Mouse (Mus musculus): ENCODE results near the gene Ttll11. TPM values are rescaled to one million over a fixed set of nuclear protein-coding genes. Genes with fewer than 3 reads are reported as not detected.

Ttll11 gene
- polyA plus RNA-seq, 1 experiment from 2014 or later = 3.8 TPM

DNA sequence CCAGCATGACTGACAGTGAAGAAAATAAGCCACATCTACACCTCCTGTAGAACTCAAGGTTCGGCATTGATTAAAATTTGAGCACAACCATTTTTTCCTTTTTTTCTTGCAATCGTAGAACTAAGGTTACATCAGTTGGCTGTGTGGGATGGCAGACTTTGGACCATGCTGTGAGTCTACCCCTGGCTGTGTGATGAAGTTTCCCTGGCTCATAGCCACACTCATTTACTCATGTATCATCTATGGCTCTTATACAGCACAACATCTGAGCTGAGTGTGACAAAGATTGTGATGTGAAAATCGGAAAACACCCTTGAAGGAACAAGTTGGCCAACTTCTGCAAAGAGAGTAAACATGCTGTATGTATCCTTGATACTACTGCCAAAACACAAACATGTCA is 56.8 kb downstream of the Ttll11 start:
- H3K27me3 ChIP-seq = no peaks in the 10 kb centered on the region
- H3K4me2 ChIP-seq = no peak overlapping the region
- no peak for ATAC-seq (ENCODE audit: low FRiP score)
- no peaks in the 10 kb centered on the region for H3K4me1 ChIP-seq
- H3K27ac ChIP-seq = no peak overlapping the region
- H3K9me3 ChIP-seq = no peaks in the 10 kb centered on the region
- no peaks in the 10 kb centered on the region for H3K36me3 ChIP-seq (replicated peaks)
- H3K4me3 ChIP-seq (replicated peaks) = no peak overlapping the region
- 91% methylated on average over 3 of the region's 3 CpGs for WGBS
- H3K9ac ChIP-seq = no peak overlapping the region

DNA sequence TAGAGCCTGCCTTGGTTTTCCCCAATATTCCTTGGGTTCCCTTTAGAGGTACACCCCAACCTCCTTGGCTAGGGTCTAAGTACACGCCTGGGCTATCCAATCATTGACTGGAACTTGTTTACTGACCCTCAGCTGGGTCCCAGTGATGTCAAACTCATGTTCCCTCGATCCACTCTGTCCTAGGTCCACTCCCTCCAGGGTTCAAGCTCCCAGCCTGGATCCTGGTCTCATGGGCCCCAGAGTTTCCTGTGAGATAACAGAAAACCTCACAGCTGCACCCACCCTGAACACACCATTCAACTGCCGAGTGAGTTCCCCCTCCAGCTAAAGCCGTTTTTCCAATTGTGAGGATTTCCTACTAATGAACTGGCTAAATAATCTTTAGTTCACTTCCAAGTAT is 67.6 kb downstream of the Ttll11 start:
- no peak overlapping the region for H3K4me2 ChIP-seq
- no peak overlapping the region for H3K4me3 ChIP-seq (replicated peaks)
- no peak for ATAC-seq (ENCODE audit: low FRiP score)
- H3K9ac ChIP-seq = no peak overlapping the region
- H3K36me3 ChIP-seq (replicated peaks) = no peaks in the 10 kb centered on the region
- H3K27me3 ChIP-seq = no peaks in the 10 kb centered on the region
- WGBS = 79% methylated on average over 4 of the region's 4 CpGs
- no peak overlapping the region for H3K27ac ChIP-seq
- no peaks in the 10 kb centered on the region; the same call in 1 of the 2 replicates for H3K4me1 ChIP-seq
- H3K9me3 ChIP-seq = no peaks in the 10 kb centered on the region

DNA sequence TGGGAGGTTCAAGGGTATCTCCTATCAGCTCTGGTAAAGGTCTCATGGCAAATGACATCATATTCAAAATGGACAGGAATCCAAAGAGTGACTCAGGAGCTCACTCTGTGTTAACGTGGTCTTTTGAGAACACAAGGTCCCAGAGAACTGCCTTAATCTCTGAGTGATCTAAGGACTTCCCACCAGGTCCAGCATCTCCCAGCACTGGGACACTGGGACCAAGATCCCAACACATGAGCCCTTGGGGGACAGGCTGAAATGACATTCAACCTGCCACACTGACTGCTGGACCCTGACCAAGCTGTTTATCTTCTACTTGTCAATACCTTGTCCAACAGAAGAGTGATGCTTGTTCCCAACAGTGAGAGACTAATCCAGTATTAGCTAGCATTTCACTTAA is 68.0 kb downstream of the Ttll11 start:
- WGBS = 81% methylated on average over 1 of the region's 1 CpGs
- Histone ChIP-seq H3K27me3 (no peaks in the 10 kb centered on the region), H3K4me1 (no peaks in the 10 kb centered on the region; the same call in 1 of the 2 replicates), H3K4me3 (replicated peaks) (no peak overlapping the region), H3K27ac (no peak overlapping the region), H3K36me3 (replicated peaks) (no peaks in the 10 kb centered on the region), H3K9ac (no peak overlapping the region), H3K9me3 (no peaks in the 10 kb centered on the region), H3K4me2 (no peak overlapping the region)
- ATAC-seq (ENCODE audit: low FRiP score) = no peak

DNA sequence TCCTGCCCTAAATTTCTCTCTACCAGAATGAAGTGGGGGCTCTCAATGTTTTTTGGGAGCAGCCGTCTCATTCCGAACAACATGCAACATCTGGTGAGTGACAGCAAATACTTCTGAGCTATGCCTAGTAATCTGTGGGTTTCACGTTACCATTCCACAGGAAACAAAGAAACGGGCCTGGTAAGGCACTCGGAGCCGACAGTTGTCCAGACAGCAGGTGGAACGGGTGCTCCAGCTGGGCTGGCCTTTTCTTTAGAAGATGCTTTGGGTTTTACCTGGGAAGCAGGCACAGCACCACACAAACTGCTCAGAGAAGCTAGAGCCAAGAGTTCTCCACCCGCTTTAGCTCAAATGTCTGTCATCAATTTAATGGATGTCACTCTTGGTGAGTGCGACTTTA is 69.0 kb downstream of the Ttll11 start:
- ATAC-seq (ENCODE audit: low FRiP score) = no peak
- Histone ChIP-seq H3K36me3 (replicated peaks) (no peaks in the 10 kb centered on the region), H3K4me1 (peaks cover 3% of the 10 kb centered on the region; the same call in 1 of the 2 replicates), H3K4me2 (no peak overlapping the region), H3K9ac (no peak overlapping the region), H3K27me3 (no peaks in the 10 kb centered on the region), H3K4me3 (replicated peaks) (no peak overlapping the region), H3K27ac (no peak overlapping the region), H3K9me3 (no peaks in the 10 kb centered on the region)
- WGBS = 61% methylated on average over 9 of the region's 9 CpGs

DNA sequence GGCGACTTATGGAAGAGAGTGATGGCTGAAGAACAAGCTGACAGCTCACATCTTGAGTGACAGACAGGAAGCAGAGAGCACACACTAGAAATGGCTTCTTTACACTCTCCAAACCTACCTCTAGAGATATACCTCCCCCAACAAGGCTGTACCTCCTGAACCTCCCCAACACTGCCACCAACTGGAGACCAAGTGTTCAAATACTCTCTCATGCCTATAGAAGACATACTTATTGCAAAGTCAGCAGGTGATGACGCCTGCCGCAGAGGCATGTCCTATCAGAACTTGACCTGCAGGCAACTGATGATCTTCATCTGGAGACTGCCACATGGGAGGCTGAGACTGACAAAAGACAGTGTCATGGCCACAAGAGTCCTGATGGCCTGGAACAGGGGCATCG is 70.4 kb downstream of the Ttll11 start:
- Histone ChIP-seq H3K36me3 (replicated peaks) (no peaks in the 10 kb centered on the region), H3K4me3 (replicated peaks) (no peak overlapping the region)
- WGBS = 91% methylated on average over 4 of the region's 4 CpGs

DNA sequence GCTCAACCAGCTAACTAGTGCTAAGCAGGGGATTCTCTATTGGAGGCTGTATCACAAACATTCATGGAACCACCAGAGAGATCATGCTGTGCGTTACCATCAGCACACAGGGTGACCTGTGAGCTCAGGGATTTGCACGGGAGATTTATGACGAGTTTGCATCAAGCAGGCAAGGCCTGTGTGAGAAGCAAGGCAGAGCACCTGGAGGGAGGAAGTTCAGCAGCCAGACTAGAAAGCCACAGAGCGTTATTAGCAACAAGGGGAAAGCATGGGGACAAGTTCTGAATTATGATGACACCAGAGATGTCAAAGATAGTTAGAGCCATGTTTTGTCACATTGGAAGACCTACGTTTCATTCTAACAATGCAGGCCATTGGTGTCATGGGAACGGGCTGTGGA is 72.1 kb downstream of the Ttll11 start:
- Histone ChIP-seq H3K27me3 (no peaks in the 10 kb centered on the region), H3K4me2 (no peak overlapping the region), H3K4me1 (peaks cover 3% of the 10 kb centered on the region; the same call in 1 of the 2 replicates), H3K36me3 (replicated peaks) (no peaks in the 10 kb centered on the region), H3K4me3 (replicated peaks) (no peak overlapping the region), H3K27ac (no peak overlapping the region), H3K9me3 (no peaks in the 10 kb centered on the region), H3K9ac (no peak overlapping the region)
- ATAC-seq (ENCODE audit: low FRiP score) = no peak
- 83% methylated on average over 6 of the region's 6 CpGs for WGBS

More for the DNA sequence above, 70.4 kb downstream of the Ttll11 start:
- Histone ChIP-seq H3K9ac (no peak overlapping the region), H3K27ac (no peak overlapping the region), H3K9me3 (no peaks in the 10 kb centered on the region), H3K4me2 (no peak overlapping the region), H3K4me1 (peaks cover 3% of the 10 kb centered on the region; the same call in 1 of the 2 replicates), H3K27me3 (no peaks in the 10 kb centered on the region)
- no peak for ATAC-seq (ENCODE audit: low FRiP score)

DNA sequence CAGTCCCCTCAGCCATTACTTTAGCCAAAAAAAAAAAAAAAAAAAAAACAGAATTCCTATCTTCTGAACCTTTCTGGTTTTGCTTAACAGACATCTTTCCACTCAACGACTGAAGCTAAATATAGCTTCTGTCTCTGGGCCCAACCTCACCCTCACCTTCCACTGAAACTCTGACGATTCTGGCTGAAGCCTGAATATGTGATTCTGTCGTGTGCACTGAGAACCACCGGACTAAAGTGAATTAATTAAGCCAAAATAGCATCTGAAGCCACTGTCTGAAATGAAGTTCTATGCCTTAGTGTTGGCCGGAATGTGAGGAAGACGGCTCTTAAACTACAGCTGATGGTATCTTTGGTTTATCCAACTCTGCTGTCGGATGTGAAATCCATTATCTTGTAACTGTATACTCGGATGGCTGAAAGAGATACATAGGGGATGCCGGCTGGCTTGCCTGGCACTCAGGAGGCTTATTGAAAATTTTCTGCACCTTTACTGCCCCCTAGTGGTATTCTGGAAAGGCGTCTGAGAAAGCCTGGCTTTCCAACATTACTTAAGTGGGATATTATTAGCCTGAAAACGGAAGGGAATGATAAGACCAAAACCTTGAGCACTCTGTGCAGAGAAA is 73.4 kb downstream of the Ttll11 start:
- Histone ChIP-seq H3K9me3 (no peaks in the 10 kb centered on the region), H3K4me1 (peaks cover 3% of the 10 kb centered on the region; the same call in 1 of the 2 replicates), H3K4me3 (replicated peaks) (no peak overlapping the region), H3K36me3 (replicated peaks) (no peaks in the 10 kb centered on the region), H3K4me2 (no peak overlapping the region), H3K27me3 (no peaks in the 10 kb centered on the region), H3K27ac (no peak overlapping the region), H3K9ac (no peak overlapping the region)
- WGBS = 33% methylated on average over 11 of the region's 11 CpGs
- peak; percentile 67 for ATAC-seq (ENCODE audit: low FRiP score)

DNA sequence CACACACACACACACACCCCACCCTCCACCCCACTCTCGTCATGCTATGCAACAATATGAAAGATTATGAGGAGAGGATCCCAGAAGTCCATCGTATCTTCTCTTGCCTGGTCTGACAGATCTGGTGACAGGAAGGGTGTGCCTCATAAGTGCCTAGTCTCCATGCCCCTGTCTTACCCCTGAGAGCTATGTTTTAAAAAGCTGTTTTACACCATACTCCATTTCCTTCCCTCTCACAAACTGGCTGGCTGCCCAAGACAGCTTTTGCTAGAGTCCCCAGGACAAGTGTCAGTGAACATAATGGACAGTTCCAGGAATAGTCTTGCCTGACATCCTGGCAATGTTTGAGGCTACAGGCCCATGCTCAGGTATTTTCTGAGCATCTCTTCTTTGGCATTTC is 78.9 kb downstream of the Ttll11 start:
- ATAC-seq (ENCODE audit: low FRiP score) = no peak
- H3K27me3 ChIP-seq = no peaks in the 10 kb centered on the region
- no peak overlapping the region for H3K9ac ChIP-seq
- H3K9me3 ChIP-seq = no peaks in the 10 kb centered on the region
- H3K27ac ChIP-seq = no peak overlapping the region
- H3K4me3 ChIP-seq (replicated peaks) = no peak overlapping the region
- 86% methylated on average over 2 of the region's 2 CpGs for WGBS
- no peak overlapping the region for H3K4me2 ChIP-seq
- no peaks in the 10 kb centered on the region for H3K4me1 ChIP-seq
- H3K36me3 ChIP-seq (replicated peaks) = no peaks in the 10 kb centered on the region

DNA sequence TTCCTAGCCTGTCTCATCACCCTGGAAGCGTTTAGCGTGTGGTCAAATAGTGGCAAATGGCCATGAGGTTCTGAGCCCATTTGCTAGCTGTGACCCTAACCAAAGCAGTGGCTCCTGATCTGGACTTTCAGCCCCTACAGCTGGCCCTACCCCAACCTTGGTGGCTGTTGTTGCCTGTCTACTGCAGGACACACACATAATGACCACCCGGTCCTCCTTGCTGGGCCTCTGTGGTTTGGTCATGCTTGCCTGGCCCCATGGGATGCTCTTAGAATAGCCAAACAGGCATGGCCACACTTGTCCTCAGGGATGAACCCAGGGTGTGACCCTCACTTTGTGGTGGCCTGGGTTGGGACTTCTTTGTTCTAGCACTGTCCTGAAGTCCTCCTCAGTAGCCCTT is 80.0 kb downstream of the Ttll11 start:
- 96% methylated on average over 3 of the region's 3 CpGs for WGBS
- ATAC-seq (ENCODE audit: low FRiP score) = no peak

DNA sequence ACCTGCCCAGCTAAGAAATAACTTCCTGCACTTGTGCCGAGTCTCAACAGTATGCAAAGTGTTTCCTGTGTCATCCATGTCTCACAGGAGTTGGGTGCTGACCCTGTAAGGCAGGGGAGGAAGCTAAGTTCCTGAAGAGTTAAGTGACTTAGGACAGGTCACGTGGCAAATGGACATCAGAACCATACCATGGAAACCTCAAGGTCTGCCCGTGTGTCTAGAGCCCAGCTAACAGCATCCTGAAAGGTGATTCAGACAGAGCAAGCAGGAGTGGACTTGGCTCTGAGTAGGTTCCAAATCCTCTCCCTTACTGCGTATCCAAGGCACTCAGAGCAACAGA is 80.6 kb downstream of the Ttll11 start:
- H3K36me3 ChIP-seq (replicated peaks) = no peaks in the 10 kb centered on the region
- no peaks in the 10 kb centered on the region for H3K9me3 ChIP-seq
- ATAC-seq (ENCODE audit: low FRiP score) = no peak
- WGBS = 83% methylated on average over 4 of the region's 4 CpGs
- H3K4me3 ChIP-seq (replicated peaks) = no peak overlapping the region
- H3K4me1 ChIP-seq = no peaks in the 10 kb centered on the region
- H3K27me3 ChIP-seq = no peaks in the 10 kb centered on the region
- no peak overlapping the region for H3K4me2 ChIP-seq
- no peak overlapping the region for H3K9ac ChIP-seq
- no peak overlapping the region for H3K27ac ChIP-seq

More for the DNA sequence above, 80.0 kb downstream of the Ttll11 start:
- Histone ChIP-seq H3K27ac (no peak overlapping the region), H3K4me2 (no peak overlapping the region), H3K4me1 (no peaks in the 10 kb centered on the region), H3K9ac (no peak overlapping the region), H3K4me3 (replicated peaks) (no peak overlapping the region), H3K36me3 (replicated peaks) (no peaks in the 10 kb centered on the region), H3K9me3 (no peaks in the 10 kb centered on the region), H3K27me3 (no peaks in the 10 kb centered on the region)

DNA sequence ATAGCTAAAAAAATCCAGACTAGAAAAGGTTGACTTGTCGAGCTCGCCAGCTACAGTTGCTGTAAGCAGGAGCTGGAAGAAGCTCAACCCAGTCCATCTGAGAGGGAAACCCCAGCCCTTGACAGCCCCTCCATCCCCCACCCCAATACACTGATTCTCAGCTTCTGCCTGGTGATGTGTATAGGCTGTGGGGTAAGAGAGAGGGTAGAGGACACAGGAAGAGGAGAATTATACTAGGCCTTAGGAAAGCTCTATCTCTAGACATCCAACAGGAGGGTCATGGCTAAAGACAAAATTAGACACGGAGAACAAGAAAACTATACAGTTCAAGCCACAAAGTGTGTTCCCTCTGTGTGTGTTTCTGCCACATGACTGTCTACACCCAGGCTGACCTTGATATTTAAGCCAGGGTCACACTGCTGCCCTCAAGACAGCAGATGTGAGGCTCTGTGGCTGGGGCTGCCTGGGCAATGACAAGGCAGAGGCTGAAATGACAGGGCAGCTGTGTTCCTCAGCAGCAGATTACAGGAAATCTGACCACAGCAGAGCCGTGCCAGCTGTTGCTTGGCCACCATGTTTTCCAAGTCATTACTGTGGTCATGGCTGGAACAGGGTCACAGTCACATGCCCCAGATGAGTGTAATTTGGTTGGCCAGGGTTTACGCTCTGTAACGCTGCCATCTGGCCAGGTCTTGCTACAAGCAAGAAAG is 81.1 kb downstream of the Ttll11 start:
- WGBS = 86% methylated on average over 6 of the region's 6 CpGs
- no peak overlapping the region for H3K9ac ChIP-seq
- no peak overlapping the region for H3K4me2 ChIP-seq
- H3K27ac ChIP-seq = no peak overlapping the region
- no peak overlapping the region for H3K4me3 ChIP-seq (replicated peaks)
- H3K4me1 ChIP-seq = no peaks in the 10 kb centered on the region
- H3K27me3 ChIP-seq = no peaks in the 10 kb centered on the region
- ATAC-seq (ENCODE audit: low FRiP score) = no peak
- H3K9me3 ChIP-seq = no peaks in the 10 kb centered on the region
- H3K36me3 ChIP-seq (replicated peaks) = no peaks in the 10 kb centered on the region

DNA sequence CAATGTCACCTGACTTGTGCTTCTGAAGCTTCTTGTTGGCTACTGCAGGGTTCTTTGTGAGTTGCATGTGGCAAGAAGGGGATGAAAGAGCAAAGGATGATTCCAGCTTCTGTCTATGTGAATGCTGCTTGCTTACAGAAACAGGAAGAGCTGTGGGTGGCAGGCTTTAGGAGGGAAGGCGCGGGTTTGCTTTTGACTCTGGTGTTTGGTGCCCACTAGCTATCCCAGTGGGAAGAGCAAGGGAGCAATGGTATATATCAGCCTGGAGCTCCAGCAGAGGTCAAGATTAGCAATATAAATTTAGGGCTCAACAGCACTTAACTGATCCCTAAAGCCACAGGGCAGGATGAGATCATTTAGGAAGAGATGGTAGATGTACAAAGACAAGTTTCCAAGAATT is 82.6 kb downstream of the Ttll11 start:
- Histone ChIP-seq H3K4me3 (replicated peaks) (no peak overlapping the region), H3K9me3 (no peaks in the 10 kb centered on the region), H3K4me2 (no peak overlapping the region), H3K4me1 (no peaks in the 10 kb centered on the region), H3K27me3 (no peaks in the 10 kb centered on the region), H3K9ac (no peak overlapping the region), H3K36me3 (replicated peaks) (no peaks in the 10 kb centered on the region), H3K27ac (no peak overlapping the region)
- ATAC-seq (ENCODE audit: low FRiP score) = no peak
- 84% methylated on average over 2 of the region's 2 CpGs for WGBS

DNA sequence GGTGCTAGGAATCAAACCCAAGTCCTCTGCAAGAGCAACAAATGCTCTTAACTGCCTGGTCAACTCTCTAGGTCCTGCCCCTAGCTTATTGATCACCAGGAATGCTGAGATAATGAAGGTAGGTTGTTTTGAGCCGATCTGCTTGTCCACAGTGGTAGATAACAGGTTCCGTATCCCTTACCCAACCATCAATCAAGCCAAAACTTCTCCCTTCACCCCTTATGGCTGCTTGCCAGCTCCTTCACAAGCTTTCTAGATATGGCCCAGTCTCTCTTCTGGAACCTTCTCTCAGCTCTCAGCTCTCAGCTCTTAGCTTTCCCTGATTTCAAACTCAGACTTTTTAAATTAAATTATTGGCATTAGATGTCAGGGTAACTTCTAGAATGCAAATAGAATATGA is 85.2 kb downstream of the Ttll11 start:
- H3K9ac ChIP-seq = no peak overlapping the region
- H3K4me2 ChIP-seq = no peak overlapping the region
- no peaks in the 10 kb centered on the region for H3K36me3 ChIP-seq (replicated peaks)
- H3K4me3 ChIP-seq (replicated peaks) = no peak overlapping the region
- ATAC-seq (ENCODE audit: low FRiP score) = no peak
- WGBS = 96% methylated on average over 2 of the region's 2 CpGs
- H3K9me3 ChIP-seq = no peaks in the 10 kb centered on the region
- H3K27ac ChIP-seq = no peak overlapping the region
- no peaks in the 10 kb centered on the region for H3K4me1 ChIP-seq
- H3K27me3 ChIP-seq = no peaks in the 10 kb centered on the region
